ENCODE assay signal across 8 mouse cellular contexts in genomic region chr11:53300330-53301166, GRCm38 (mm10). TPM values are rescaled to one million over a fixed set of nuclear protein-coding genes. Genes with fewer than 3 reads are reported as not detected.
DNase-seq lines count a peak whose midpoint lies in the region; ATAC-seq lines count a peak whose summit lies in the region.

Hspa4 (minus strand) TSS chr11:53300457.

- peak within 1 kb of the TSS; percentile 99 for H3K27ac ChIP-seq in lung, embryonic 16.5 days (ENCODE audit: low read length)

- peak within 1 kb of the TSS; percentile 75 for H3K4me2 ChIP-seq in lung, embryonic 16.5 days (ENCODE audit: low read depth, low read length)

- H3K4me3 ChIP-seq in lung, embryonic 16.5 days (ENCODE audit: low read length) = peak within 1 kb of the TSS; percentile 96

- H3K9ac ChIP-seq in lung, embryonic 16.5 days (ENCODE audit: low read length) = peak within 1 kb of the TSS; percentile 97

- no peaks in the 10 kb centered on the region for H3K36me3 ChIP-seq in lung, embryonic 16.5 days (ENCODE audit: control insufficient read depth, insufficient read depth, low read length)

- no peaks in the 10 kb centered on the region for H3K27me3 ChIP-seq in lung, embryonic 16.5 days (ENCODE audit: control insufficient read depth, insufficient read depth, low read depth, low read length)

- peak; percentile 93 to 95 for ATAC-seq in hematopoietic stem cell, adult 5-6 weeks (replicated peaks in 1 of 2; ENCODE audit: insufficient read depth in 1 of 2, low FRiP score in 2 of 2, low TSS enrichment in 1 of 2, low read depth in 1 of 2, poor library complexity in 2 of 2, severe bottlenecking in 2 of 2)
- peak; percentile 98 for ATAC-seq in lung, embryonic 16.5 days (ENCODE audit: low read depth)

- no peaks in the 10 kb centered on the region for H3K9me3 ChIP-seq in lung, embryonic 16.5 days (ENCODE audit: control insufficient read depth, low read length)

- peak; percentile 98 for DNase-seq in MEL-GATA-1-ER (ENCODE audit: extremely low read depth, low read depth)
- peak; percentile 99 for DNase-seq in cerebellum, adult 8-10 months
- peak; percentile 100 for DNase-seq in forelimb bud, embryonic 11.5 days (ENCODE audit: low read depth, low spot score)
- DNase-seq in layer of hippocampus, adult 9-10 months (ENCODE audit: low spot score) = peak; percentile 88
- DNase-seq in ovary, postnatal 10 days (ENCODE audit: low spot score) = peak; percentile 97
- peak; percentile 96 to 98 for DNase-seq in thymus, postnatal 10 days (ENCODE audit: low spot score in 2 of 2)

- WGBS in lung, embryonic 16.5 days = under 1% methylated on average over 58 of the region's 58 CpGs

- peaks cover 17% of the 10 kb centered on the region for H3K4me1 ChIP-seq in lung, embryonic 16.5 days (replicated peaks; ENCODE audit: control insufficient read depth, insufficient read depth, low read length)

RNA-seq across cellular contexts. Expression of gene Hspa4, which starts in this region (rescaled TPM):
- total RNA-seq in hematopoietic stem cell, adult 5-6 weeks (2017) = 359 and 408 TPM in 2 replicates
- polyA plus RNA-seq in lung, embryonic 16.5 days (2015; fragmentation: Nextera tagmentation; extraction: Ambion mirVana) = 68.9 and 70.2 TPM in 2 replicates

Comparison
In these comparisons a context has a peak if more than half of its experiments do, and no peak if none do; other contexts are left out.
1. Peak in every context shown above with its lines: DNase-seq, ATAC-seq, H3K4me3 ChIP-seq and H3K27ac ChIP-seq.